Mouse (Mus musculus) gastrocnemius, postnatal 10 days (tissue): ENCODE data around the gene Olfr1309. TPM values are rescaled to one million over a fixed set of nuclear protein-coding genes. Genes with fewer than 3 reads are reported as not detected.
"Not testable (repeated sequence)": the region's sequence is repeated elsewhere in the genome, so short reads cannot be mapped to it uniquely, and the experiment has no call there.

Experiments
- DNase-seq: peaks from one replicate; pipeline ENCODE4 v3.0.0; 2021; ENCODE audit warnings: mixed read lengths
- long read RNA-seq, 2 experiments: library from polyadenylated mRNA; stranded (forward); transcript quantifications; one replicate each; pipeline ENCODE4 v2.0.0; 2021
- total RNA-seq, 2 experiments: library from RNA; stranded (reverse); gene quantifications; 2 replicates each; pipeline ENCODE4 v1.2.3; 2021

The Olfr1309 gene
- total RNA-seq = not detected
- long read RNA-seq, experiment 1 = 0 reads
- long read RNA-seq, experiment 2 = 0 reads

DNA sequence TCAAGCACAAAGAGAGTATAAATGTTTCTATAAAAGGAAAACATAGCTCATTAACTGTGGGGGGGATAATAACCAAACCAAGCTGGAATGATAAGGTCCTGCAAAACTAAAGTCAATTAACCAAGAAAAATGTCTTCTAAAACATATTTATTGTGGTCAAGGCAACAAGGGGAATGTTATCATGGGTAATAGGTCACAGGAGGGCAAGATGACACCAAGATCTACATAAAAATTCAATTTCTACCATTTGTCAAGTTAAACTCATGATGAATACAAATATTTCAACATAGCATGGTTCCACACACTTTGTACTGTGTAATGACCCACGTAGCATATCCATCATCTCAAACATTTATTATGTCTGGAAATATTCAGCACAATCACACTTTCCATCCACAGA is at the start of gene Olfr1309:
Gene Olfr1309, minus strand, starts transcription at position 101 of the 400 bp plus-strand sequence.
- DNase-seq = no peak

DNA sequence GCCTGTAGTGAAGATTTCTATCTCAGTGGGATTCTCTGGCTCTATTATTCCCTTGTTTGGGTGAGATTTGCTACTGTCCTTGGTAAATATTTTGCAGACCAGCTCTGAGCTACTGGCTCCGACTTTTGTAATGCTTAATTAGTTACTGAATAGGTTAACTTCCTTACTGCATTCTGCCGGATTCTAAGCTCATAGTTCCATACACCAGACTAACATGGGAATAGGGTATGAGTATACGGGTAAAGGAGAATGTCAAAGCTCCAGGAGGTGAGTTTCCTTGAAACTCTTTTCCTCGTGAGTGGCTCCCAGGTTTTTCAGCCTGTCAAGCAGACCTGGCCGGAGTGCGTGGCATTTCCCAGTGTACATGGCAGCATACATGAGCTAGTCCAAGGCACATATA is 36.9 kb upstream of the Olfr1309 start:
- not testable (repeated sequence) for DNase-seq

DNA sequence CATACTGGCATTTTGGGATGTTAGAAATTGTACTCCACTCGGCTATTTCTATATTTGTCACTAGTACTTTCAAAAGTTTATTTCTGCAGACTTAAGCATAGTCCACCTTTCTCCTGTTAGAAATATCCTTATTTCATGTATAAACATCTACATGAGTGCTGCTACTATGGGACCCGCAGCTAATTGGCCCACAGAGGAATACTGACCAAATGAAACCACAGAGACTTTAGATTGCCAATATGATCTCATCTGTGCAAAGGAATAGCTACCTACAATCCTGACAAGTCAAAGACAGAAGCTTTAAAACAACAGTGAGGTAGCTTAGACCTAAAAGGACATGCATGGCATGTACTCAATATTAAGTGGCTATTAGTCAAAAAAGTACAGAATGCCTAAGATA is 34.2 kb upstream of the Olfr1309 start, which contains the start of gene Olfr1311:
Gene Olfr1311, minus strand, starts transcription at position 101 of the 400 bp plus-strand sequence.
- no peak for DNase-seq

DNA sequence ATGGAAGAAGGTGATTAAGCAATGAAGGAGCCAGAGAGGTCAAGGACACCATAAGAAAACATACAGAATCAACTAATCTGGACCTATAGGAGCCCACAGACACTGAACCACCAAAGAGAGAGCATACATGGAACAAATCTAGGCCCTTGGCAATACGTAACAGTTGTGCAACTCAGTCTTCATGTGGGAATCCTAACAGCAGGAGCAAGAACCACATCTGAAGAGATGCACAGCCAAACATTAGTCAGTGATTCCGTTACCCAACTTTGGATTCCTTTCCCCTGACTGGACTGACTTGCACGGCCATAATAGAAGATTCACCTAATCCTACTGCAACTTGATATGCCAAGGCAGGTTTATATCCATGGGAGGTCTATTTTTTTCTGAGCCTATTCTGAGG is 24.8 kb upstream of the Olfr1309 start:
- no peak for DNase-seq

DNA sequence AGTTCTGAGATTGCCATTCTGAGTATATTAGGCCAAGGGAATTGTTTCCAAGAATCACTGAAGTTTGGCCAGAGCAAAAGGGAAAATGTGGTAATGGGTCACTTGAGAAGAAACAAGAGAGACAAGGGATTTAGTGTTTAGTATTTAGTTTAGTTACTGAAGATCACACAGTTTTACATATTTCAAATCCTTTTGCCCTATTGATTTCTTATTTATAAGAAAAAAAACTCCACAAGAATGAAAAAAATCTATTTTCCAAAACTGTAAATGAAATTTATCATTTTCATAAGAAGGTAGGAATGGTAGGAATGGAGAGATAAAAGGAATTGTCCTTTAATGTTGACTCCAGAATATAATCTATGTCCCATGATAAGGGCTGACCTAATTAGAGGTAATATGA is 22.5 kb upstream of the Olfr1309 start, which contains the start of gene Olfr1310:
Gene Olfr1310, minus strand, starts transcription at position 101 of the 400 bp plus-strand sequence.
- DNase-seq = no peak

DNA sequence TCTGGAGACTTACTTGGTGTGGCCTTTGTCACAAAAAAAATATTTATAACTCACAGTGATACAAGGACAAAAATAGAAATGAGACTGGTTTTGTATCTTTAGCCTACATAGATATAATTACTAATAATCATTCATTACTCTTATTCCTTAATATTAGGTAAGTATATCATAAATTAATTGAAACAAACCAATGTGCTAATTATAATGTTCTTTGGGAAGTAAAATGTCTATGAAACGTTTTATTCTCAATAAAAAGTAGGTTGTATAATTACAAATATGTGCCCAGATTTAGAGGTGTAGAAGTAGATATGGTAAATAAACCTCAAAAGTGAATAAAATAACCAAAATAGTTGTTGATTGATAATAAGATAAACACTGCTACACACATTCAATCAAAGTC is 25.2 kb downstream of the Olfr1309 start, which contains the start of gene Olfr1308:
Gene Olfr1308, minus strand, starts transcription at position 101 of the 400 bp plus-strand sequence.
- DNase-seq = no peak

DNA sequence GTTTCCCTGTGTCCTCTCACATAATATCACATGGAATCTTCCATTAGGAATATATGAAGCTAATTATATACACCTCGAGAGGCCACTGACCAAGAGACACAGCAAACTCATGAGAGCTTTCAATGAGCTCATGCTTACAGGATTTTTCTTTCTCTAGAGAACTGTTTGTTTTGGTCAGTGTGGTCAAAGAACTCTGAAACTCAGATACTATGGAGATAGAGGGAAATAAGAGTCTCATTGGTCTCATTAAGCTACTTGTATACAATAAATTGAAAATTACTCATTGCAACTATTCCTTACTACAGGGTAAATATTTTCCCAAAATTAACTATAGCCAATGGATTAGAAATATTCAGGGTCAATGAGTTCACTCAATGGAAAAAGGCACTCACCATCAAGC is 40.7 kb downstream of the Olfr1309 start, which contains the start of gene Olfr1307:
Gene Olfr1307, minus strand, starts transcription at position 101 of the 400 bp plus-strand sequence.
- DNase-seq = no peak

Other genes starting within 250 kb of the Olfr1309 start
- gene Olfr1301, start 239.3 kb downstream of the Olfr1309 start, total RNA-seq = not detected
- gene Olfr1302, start 212.9 kb downstream of the Olfr1309 start, total RNA-seq = not detected
- not detected for gene Olfr1303, start 169.9 kb downstream of the Olfr1309 start, total RNA-seq
- gene Olfr1305, start 113.1 kb downstream of the Olfr1309 start, total RNA-seq = not detected
- gene Olfr1306, start 74.0 kb downstream of the Olfr1309 start, total RNA-seq = not detected
- gene Olfr1307, start 40.8 kb downstream of the Olfr1309 start, total RNA-seq = not detected
- gene Olfr1308, start 25.3 kb downstream of the Olfr1309 start, total RNA-seq = not detected
- not detected for gene Olfr1310, start 22.4 kb upstream of the Olfr1309 start, total RNA-seq
- gene Olfr1311, start 34.1 kb upstream of the Olfr1309 start, total RNA-seq = not detected
- not detected for gene Olfr1312, start 60.0 kb upstream of the Olfr1309 start, total RNA-seq
- not detected for gene Olfr1313, start 87.6 kb upstream of the Olfr1309 start, total RNA-seq
- gene Olfr1314, start 106.5 kb upstream of the Olfr1309 start, total RNA-seq = not detected
- gene Olfr1315-ps1, start 125.2 kb upstream of the Olfr1309 start, total RNA-seq = not detected
- not detected for gene Olfr1316, start 144.7 kb upstream of the Olfr1309 start, total RNA-seq
- not detected for gene Olfr1317, start 150.0 kb upstream of the Olfr1309 start, total RNA-seq
- gene Olfr1318, start 163.9 kb upstream of the Olfr1309 start, total RNA-seq = not detected
- 1 to 10 TPM; 3.0 to 5.3 TPM for gene Lpcat4, start 249.2 kb upstream of the Olfr1309 start, total RNA-seq